Mouse (Mus musculus): Measurements from ENCODE around the gene Lrrc4b. TPM values are rescaled to one million over a fixed set of nuclear protein-coding genes. Genes with fewer than 3 reads are reported as not detected.

Lrrc4b gene
- polyA plus RNA-seq, 1 experiment, result not detected

- 0% methylated on average over 13 of the region's 14 CpGs for WGBS
These were observed 12.9 kb downstream of the Lrrc4b start for GRCm38 (mm10) chr7:44441648-44442109.

GRCm38 (mm10) chr7:44442407-44442821, 13.6 kb downstream of the Lrrc4b start:
- WGBS, result 0% methylated on average over 14 of the region's 14 CpGs
- H3K4me1 ChIP-seq (ENCODE audit: control insufficient read depth, insufficient read depth, low read length), result peaks cover 55% of the 10 kb centered on the region
- TF ChIP-seq POLR2A (IDR thresholded peaks at IDR 0.05; ENCODE audit: insufficient read depth, low read depth, low read length) (no peak), CTCF (IDR thresholded peaks at IDR 0.05; ENCODE audit: insufficient read depth, low read depth, low read length) (no peak)
- H3K27ac ChIP-seq (ENCODE audit: insufficient read depth, low read depth, low read length), result peak overlapping the region; percentile 99
- peak overlapping the region; percentile 90 for H3K4me3 ChIP-seq (ENCODE audit: insufficient read depth, low read depth, low read length)

More at GRCm38 (mm10) chr7:44441648-44442109, 12.9 kb downstream of the Lrrc4b start:
- H3K4me1 ChIP-seq (ENCODE audit: control insufficient read depth, insufficient read depth, low read length), result peaks cover 54% of the 10 kb centered on the region
- H3K27ac ChIP-seq (ENCODE audit: insufficient read depth, low read depth, low read length), result peak overlapping the region; percentile 99
- peak; percentile 59 for TF ChIP-seq POLR2A (IDR thresholded peaks at IDR 0.05; ENCODE audit: insufficient read depth, low read depth, low read length)
- TF ChIP-seq CTCF (IDR thresholded peaks at IDR 0.05; ENCODE audit: insufficient read depth, low read depth, low read length), result no peak
- H3K4me3 ChIP-seq (ENCODE audit: insufficient read depth, low read depth, low read length), result peak overlapping the region; percentile 90

- H3K27ac ChIP-seq (ENCODE audit: insufficient read depth, low read depth, low read length), result peak overlapping the region; percentile 74
- 1% methylated on average over 20 of the region's 20 CpGs for WGBS
- H3K4me3 ChIP-seq (ENCODE audit: insufficient read depth, low read depth, low read length), result peak overlapping the region; percentile 90
- TF ChIP-seq CTCF (IDR thresholded peaks at IDR 0.05; ENCODE audit: insufficient read depth, low read depth, low read length) (no peak), POLR2A (IDR thresholded peaks at IDR 0.05; ENCODE audit: insufficient read depth, low read depth, low read length) (no peak)
- H3K4me1 ChIP-seq (ENCODE audit: control insufficient read depth, insufficient read depth, low read length), result peaks cover 50% of the 10 kb centered on the region
These were observed 14.7 kb downstream of the Lrrc4b start for GRCm38 (mm10) chr7:44443268-44444173.

GRCm38 (mm10) chr7:44444886-44445527, 16.2 kb downstream of the Lrrc4b start:
- H3K4me3 ChIP-seq (ENCODE audit: insufficient read depth, low read depth, low read length), result peak overlapping the region; percentile 5
- no peak for TF ChIP-seq POLR2A (IDR thresholded peaks at IDR 0.05; ENCODE audit: insufficient read depth, low read depth, low read length)
- TF ChIP-seq CTCF (IDR thresholded peaks at IDR 0.05; ENCODE audit: insufficient read depth, low read depth, low read length), result no peak
- H3K27ac ChIP-seq (ENCODE audit: insufficient read depth, low read depth, low read length), result peak overlapping the region; percentile 18
- 20% methylated on average over 29 of the region's 29 CpGs for WGBS
- H3K4me1 ChIP-seq (ENCODE audit: control insufficient read depth, insufficient read depth, low read length), result peaks cover 59% of the 10 kb centered on the region

GRCm38 (mm10) chr7:44445528-44445923, 16.7 kb downstream of the Lrrc4b start:
- peaks cover 56% of the 10 kb centered on the region for H3K4me1 ChIP-seq (ENCODE audit: control insufficient read depth, insufficient read depth, low read length)
- H3K27ac ChIP-seq (ENCODE audit: insufficient read depth, low read depth, low read length), result peak overlapping the region; percentile 21; the same call in 1 of the 2 replicates
- peak overlapping the region; percentile 5 for H3K4me3 ChIP-seq (ENCODE audit: insufficient read depth, low read depth, low read length)
- no peak for TF ChIP-seq POLR2A (IDR thresholded peaks at IDR 0.05; ENCODE audit: insufficient read depth, low read depth, low read length)
- no peak for TF ChIP-seq CTCF (IDR thresholded peaks at IDR 0.05; ENCODE audit: insufficient read depth, low read depth, low read length)
- 27% methylated on average over 7 of the region's 7 CpGs for WGBS

GRCm38 (mm10) chr7:44446070-44446855, 17.4 kb downstream of the Lrrc4b start:
- 8% methylated on average over 12 of the region's 12 CpGs for WGBS
- Histone ChIP-seq H3K4me1 (ENCODE audit: control insufficient read depth, insufficient read depth, low read length) (peaks cover 56% of the 10 kb centered on the region), H3K4me3 (ENCODE audit: insufficient read depth, low read depth, low read length) (0 out of 2 replicates have a peak overlapping the region, but pooled peaks have one; percentile 11), H3K27ac (ENCODE audit: insufficient read depth, low read depth, low read length) (peak overlapping the region; percentile 56)
- no peak for TF ChIP-seq CTCF (IDR thresholded peaks at IDR 0.05; ENCODE audit: insufficient read depth, low read depth, low read length)
- no peak for TF ChIP-seq POLR2A (IDR thresholded peaks at IDR 0.05; ENCODE audit: insufficient read depth, low read depth, low read length)

- Histone ChIP-seq H3K4me3 (ENCODE audit: insufficient read depth, low read depth, low read length) (no peak overlapping the region), H3K4me1 (ENCODE audit: control insufficient read depth, insufficient read depth, low read length) (peaks cover 29% of the 10 kb centered on the region), H3K27ac (ENCODE audit: insufficient read depth, low read depth, low read length) (no peak overlapping the region)
- TF ChIP-seq CTCF (IDR thresholded peaks at IDR 0.05; ENCODE audit: insufficient read depth, low read depth, low read length) (no peak), POLR2A (IDR thresholded peaks at IDR 0.05; ENCODE audit: insufficient read depth, low read depth, low read length) (no peak)
- WGBS, result 2% methylated on average over 3 of the region's 3 CpGs
These were observed 24.4 kb downstream of the Lrrc4b start for GRCm38 (mm10) chr7:44453256-44453655.

- no peak overlapping the region for H3K27ac ChIP-seq (ENCODE audit: insufficient read depth, low read depth, low read length)
- WGBS, result 94% methylated on average over 1 of the region's 1 CpGs
- no peak overlapping the region for H3K4me3 ChIP-seq (ENCODE audit: insufficient read depth, low read depth, low read length)
- H3K4me1 ChIP-seq (ENCODE audit: control insufficient read depth, insufficient read depth, low read length), result peaks cover 23% of the 10 kb centered on the region
- TF ChIP-seq CTCF (IDR thresholded peaks at IDR 0.05; ENCODE audit: insufficient read depth, low read depth, low read length) (no peak), POLR2A (IDR thresholded peaks at IDR 0.05; ENCODE audit: insufficient read depth, low read depth, low read length) (no peak)
These were observed 27.5 kb downstream of the Lrrc4b start for GRCm38 (mm10) chr7:44456302-44456701.

Data from olfactory bulb, adult 2 months (tissue).